Mouse (Mus musculus) CH12F3 (cell line): Measurements from ENCODE around the gene Med17.

Experiments used
- in situ Hi-C: fragments of 300-500 bp; cut with MboI; formaldehyde crosslinking; loops from 2 replicates; pipeline ENCODE4 v1.14.3; 2020; ENCODE audit warnings: low sequenced_read_pairs

Med17 gene

DNA sequence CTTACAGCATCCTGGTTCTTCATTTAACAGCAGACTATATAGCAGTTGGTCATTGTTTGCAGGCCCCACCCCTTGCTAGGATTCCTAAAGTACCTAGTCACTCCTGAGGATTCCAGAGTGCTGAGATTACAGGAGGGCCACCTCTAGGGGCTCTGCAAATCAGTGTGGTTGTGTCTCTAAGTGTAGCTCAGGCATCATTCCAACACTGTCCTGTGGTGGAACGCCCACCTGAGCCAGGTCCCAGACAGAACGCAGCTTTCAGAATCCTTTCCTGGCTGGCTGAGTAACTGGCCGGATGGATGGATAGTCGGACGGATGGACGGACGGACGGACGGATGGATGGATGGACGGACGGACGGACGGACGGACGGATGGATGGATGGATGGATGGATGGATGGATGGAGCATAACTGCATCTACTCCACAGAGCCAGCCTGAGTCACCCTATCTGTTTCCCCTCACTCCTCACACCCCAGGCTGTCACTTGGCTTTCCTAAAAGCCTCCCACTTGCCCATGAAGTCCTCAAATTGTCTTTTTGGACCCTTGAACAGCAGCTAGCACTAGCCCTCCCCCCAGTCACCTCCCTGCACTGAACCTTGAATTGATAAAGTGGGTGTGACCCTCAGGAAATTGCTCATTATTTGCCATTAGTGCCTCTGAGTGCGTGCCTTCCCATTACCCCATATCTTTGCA is 41.3 kb downstream of the Med17 start:
- in situ Hi-C loops = no loop called here

DNA sequence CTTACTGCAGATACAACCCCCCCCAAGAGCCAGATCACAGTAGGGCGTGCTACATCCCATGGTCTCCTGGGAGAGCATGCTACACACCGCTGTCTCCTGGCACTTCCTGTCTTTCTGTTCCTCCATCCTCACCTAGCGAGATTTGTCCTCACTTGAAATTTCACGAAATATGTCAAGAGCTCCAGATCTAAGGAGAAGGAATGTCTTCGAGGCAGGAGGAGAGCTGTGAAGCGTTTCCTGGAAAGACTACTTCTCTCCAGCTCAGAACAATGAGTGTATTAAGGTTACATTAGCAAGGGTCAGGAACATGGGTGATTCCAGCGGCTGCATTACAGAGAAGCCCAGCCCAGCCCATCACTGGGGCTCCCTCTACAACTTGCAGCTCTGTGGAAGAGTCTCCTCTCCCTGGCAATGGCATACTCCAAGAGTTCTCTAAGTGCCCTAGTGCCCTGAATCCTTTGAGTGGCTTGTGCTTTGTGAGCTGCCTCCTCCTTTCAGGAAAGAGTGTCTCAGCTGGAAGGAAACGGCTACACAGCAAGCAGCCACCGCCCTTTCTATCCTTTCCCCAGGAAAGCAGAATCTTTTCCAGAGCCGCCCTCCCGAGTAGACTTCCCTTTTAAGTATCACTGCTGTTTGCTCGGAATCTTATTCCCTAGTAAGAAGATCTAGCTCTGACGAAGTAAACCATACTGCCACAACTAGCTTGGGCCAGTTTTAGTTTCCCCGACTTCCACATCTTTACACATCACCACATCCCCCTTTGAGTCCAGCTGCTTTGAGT is 42.0 kb downstream of the Med17 start:
- in situ Hi-C loops = no loop called here

DNA sequence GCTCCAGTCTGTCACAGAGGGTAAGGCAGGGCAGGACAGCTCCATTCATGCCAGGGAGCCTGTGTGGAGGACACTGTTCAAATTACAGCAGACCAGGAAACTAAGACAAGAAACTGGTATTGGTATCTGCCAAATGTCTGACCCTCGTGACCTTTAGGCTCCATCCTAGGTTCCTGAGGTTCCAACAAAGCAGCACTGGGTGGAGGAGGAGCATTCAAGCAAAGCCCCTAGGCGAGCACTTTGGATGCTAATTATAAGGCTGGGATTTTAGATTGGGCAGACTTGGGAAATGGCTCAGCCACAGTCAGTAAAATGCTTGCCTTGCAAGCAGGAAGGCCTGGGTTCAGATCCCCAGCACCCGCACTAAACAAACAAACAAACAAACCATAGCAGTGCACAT is 43.7 kb downstream of the Med17 start:
- in situ Hi-C loops = no loop called here

DNA sequence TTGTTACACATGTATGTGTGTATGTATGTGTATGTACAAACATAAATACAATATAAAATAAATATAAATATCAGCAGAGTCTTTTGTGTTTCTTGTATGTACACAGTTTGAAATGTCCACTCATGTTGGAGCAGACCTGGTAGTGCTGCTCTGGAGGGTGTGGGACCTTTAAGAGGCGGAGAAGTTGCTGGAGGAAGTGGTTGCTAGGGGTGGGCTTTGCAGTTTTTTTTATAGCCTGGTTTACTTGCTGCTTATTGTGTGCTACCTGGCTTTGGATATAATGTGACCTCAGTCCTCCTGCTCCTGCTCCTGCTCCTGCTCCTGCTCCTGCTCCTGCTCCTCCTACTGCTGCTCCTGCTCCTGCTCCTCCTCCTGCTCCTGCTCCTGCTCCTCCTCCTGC is 46.1 kb downstream of the Med17 start:
- in situ Hi-C loops = no loop called here

DNA sequence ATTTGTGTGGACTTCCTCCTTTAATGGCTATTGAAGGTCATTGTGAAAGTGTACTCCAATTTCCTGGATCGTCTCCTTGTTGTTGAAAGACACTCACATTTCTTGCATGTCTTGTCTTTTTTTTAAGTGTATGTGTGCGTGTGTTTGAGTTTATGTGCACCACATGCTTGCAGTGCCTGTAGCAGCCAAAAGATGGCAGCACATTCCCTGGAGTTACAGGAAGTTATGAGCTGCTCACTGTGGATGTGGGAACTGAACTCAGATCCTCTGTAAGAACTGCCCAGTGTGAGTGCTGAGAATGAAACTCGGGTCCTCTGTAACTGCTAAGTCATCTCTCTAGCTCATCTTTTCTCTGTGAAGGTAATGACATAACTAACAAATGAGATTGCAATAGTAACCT is 47.3 kb downstream of the Med17 start:
- in situ Hi-C loops = no loop called here

DNA sequence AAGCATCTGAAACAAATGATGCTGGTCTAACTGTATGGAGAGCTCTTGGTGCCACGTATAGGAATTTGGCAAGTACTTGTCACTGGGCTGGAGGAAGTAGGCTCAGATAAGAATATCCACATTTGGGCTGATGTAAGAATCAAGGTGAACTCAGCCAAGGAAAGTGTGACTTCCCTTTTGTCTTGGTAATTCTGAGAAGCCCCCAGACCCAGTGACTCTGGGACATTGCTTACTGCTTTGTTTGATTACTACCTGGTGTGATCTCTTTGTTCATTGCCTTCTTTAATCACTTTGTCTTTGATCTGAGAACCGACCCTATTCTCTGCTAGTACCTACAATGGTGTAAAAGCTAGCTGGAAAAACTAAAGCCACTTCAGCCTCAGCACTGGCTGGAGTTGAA is 54.8 kb downstream of the Med17 start:
- in situ Hi-C loops = no loop called here

DNA sequence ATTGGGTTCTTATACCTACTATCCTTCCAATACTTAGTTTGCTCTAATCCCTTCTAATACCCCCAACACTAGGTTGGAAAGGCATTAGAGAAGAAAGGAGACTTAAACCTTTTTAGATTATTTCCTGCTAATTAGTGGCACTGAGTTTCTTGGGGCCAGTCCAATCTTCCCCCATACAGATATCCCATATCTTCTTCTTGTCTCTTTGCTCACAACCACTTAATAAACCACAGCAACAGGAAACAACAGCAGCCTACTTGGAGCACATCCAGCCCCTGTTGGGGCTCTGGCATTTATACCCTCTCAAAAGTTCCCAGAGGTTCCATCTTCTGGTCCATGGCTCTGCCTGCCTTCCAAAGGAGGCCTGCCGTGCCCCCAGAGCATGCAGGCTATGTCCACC is 66.0 kb downstream of the Med17 start:
- in situ Hi-C loops = no loop called here

DNA sequence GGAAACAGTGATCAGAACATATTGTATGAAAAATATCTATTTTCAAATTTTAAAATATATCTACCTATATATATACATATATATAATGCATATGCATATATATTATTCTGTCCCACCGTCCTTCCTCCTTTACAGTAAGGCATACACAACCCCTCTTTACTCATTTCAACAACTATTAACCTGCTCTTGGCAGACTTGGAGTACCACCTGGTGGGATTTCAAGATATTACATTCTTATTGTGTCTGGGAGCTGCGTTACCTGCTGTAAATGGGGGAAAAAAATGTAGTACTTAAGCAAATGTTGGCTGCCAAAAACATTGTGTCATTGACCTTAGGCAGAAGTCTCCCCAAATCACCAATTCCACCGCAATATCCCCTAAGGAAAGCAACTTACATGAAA is 67.9 kb downstream of the Med17 start:
- in situ Hi-C loops = no loop called here
